Mouse (Mus musculus) embryonic facial prominence, embryonic 14.5 days (tissue): ENCODE measurements around the gene Plcd1. TPM values are rescaled to one million over a fixed set of nuclear protein-coding genes. Genes with fewer than 3 reads are reported as not detected.
A peak's percentile ranks its signal among the peaks of the same experiment; 100 is the strongest.

Source experiments
- ATAC-seq: fragments of 200-750 bp; cut with Nextera tagmentation; 2 replicates; pipeline ENCODE4 v1.8.0; 2017; ENCODE audit warnings: low read depth, moderate number of reproducible peaks, moderate TSS enrichment
- DNase-seq: peaks from one replicate; pipeline ENCODE4 v3.0.0-alpha.2; 2015; ENCODE audit warnings: low spot score
- H3K27ac ChIP-seq: fragments of 300-500 bp; sonication (generic); replicated peaks from 2 replicates; pipeline ENCODE4 v1.5.1; 2014; ENCODE audit warnings: low read depth, mild to moderate bottlenecking, low read length, moderate library complexity
- H3K27me3 ChIP-seq: fragments of 300-500 bp; sonication (generic); replicated peaks from 2 replicates; pipeline ENCODE4 v1.6.1; 2014; ENCODE audit warnings: low read length; ENCODE audit not compliant: control insufficient read depth, insufficient read depth
- H3K36me3 ChIP-seq: fragments of 300-500 bp; sonication (generic); 2 replicates; pipeline ENCODE4 v1.6.1; 2014; ENCODE audit warnings: low read length, mixed read lengths; ENCODE audit not compliant: control insufficient read depth, insufficient read depth
- H3K4me1 ChIP-seq: fragments of 300-500 bp; sonication (generic); 2 replicates; pipeline ENCODE4 v1.6.1; 2014; ENCODE audit warnings: antibody characterized with exemption, low read length; ENCODE audit not compliant: control insufficient read depth, insufficient read depth
- H3K4me2 ChIP-seq: fragments of 300-500 bp; sonication (generic); 2 replicates; pipeline ENCODE4 v1.6.1; 2014; ENCODE audit warnings: low read depth, mild to moderate bottlenecking, low read length, moderate library complexity, mixed read lengths
- H3K4me3 ChIP-seq: fragments of 300-500 bp; sonication (generic); 2 replicates; pipeline ENCODE4 v1.5.1; 2014; ENCODE audit warnings: low read depth, mild to moderate bottlenecking, low read length
- H3K9ac ChIP-seq: fragments of 300-500 bp; sonication (generic); 2 replicates; pipeline ENCODE4 v1.6.1; 2014; ENCODE audit warnings: low read depth, mild to moderate bottlenecking, low read length, moderate library complexity, mixed read lengths
- H3K9me3 ChIP-seq: fragments of 300-500 bp; sonication (generic); 2 replicates; pipeline ENCODE4 v1.6.1; 2016; ENCODE audit warnings: low read length; ENCODE audit not compliant: control insufficient read depth
- WGBS: fragments of 180-500 bp; shearing (Covaris S2); extraction: QIAGEN DNeasy Blood & Tissue Kit; methylation state at CpG from one replicate; pipeline ENCODE4 v1.1.7; 2014; 5-methylcytosine and 5-hydroxymethylcytosine counted together
- polyA plus RNA-seq: library from polyadenylated mRNA; unstranded; fragments of >200 nt; fragmentation: Nextera tagmentation; extraction: Ambion mirVana; gene quantifications from 2 replicates; pipeline ENCODE4 v1.2.1, GENCODE M21; 2014

Plcd1 gene
- polyA plus RNA-seq, 1 experiment from 2014 or later = 45.2 TPM

DNA sequence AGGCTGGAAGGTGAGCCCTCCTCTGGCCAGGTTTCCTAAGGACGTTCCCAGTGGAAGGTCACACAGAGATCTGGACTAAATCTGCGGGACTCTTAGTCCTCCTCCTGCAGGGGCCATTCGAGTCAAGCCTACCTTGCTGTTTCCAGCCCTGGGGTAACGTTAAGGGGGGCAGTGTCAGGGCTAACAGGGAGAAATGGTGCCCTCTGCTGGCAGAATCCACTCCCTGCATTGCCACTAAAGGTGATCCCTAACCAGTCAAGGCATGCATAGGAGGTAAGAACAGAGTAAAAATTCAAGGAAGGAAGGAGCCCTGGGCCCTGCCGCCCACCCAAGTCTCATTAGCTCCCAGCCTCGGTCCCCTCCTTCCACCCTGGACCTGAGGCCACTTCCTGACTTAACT is 25.7 kb downstream of the Plcd1 start:
- 5% methylated on average over 6 of the region's 6 CpGs for WGBS
- H3K27me3 ChIP-seq = no peaks in the 10 kb centered on the region
- ATAC-seq (peak; percentile 58), DNase-seq (peak; percentile 82)
- H3K27ac ChIP-seq = no peak overlapping the region
- no peak overlapping the region for H3K4me3 ChIP-seq
- H3K4me2 ChIP-seq = no peak overlapping the region
- H3K36me3 ChIP-seq = peaks cover 16% of the 10 kb centered on the region
- no peak overlapping the region for H3K9ac ChIP-seq
- no peaks in the 10 kb centered on the region for H3K9me3 ChIP-seq
- no peaks in the 10 kb centered on the region for H3K4me1 ChIP-seq

DNA sequence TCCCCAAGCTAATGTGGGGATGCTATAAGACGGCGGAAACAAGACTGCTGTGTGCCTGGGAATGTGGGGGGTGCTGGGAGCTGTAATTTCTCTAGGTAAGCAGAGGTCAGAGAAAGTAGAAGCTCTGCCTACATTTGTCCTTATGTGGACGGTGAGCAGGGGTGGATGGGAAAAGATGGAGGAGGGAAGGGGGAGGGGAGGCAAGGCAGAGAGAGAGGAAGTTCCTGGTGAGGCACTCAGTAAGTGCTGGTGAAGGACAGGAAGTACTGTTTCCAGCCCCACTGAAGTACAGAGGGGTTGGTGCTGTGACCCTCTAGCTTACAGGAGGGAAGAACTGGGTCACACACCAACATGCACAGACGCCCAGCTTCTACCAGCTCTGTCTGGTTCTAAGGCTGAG is 29.0 kb downstream of the Plcd1 start:
- H3K4me2 ChIP-seq = no peak overlapping the region
- ATAC-seq = no peak
- H3K4me1 ChIP-seq = no peaks in the 10 kb centered on the region
- no peaks in the 10 kb centered on the region for H3K9me3 ChIP-seq
- DNase-seq = no peak
- no peak overlapping the region for H3K27ac ChIP-seq
- H3K27me3 ChIP-seq = no peaks in the 10 kb centered on the region
- no peaks in the 10 kb centered on the region for H3K36me3 ChIP-seq
- no peak overlapping the region for H3K4me3 ChIP-seq
- 66% methylated on average over 4 of the region's 4 CpGs for WGBS
- no peak overlapping the region for H3K9ac ChIP-seq

DNA sequence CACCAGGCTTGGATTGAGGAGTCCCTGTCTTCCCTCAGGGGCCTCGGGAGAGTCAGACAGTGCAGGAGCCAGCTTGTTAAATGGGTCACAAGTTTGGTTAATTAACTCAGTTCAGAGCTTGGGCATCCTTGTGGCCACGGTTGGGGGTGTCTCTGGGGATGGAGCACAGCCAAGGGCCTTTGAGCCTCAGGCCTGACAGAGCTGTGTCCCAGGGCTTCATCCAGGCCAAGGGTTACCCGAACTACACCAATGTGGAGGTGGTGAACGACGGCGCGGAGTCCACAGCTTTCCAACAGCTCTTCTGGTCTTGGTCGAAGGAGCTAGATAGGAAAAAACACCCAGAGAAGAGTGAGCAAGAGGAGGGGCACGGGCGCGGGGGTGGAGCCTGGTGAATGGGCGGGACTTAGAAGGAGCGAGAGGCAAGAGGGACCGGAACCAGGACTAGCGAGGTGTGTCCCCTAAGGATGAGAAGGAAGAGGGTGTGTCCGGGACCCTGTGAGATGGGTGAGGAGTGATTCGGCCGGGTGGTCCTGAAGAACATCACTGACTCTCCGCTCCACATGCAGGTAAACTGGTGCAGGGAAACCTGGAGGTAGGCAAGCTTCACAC is 30.2 kb downstream of the Plcd1 start:
- no peaks in the 10 kb centered on the region for H3K4me1 ChIP-seq
- no peak for DNase-seq
- H3K27ac ChIP-seq = no peak overlapping the region
- no peaks in the 10 kb centered on the region; the same call in 1 of the 2 replicates for H3K36me3 ChIP-seq
- no peaks in the 10 kb centered on the region for H3K9me3 ChIP-seq
- H3K4me3 ChIP-seq = no peak overlapping the region
- WGBS = 35% methylated on average over 19 of the region's 19 CpGs
- H3K27me3 ChIP-seq = no peaks in the 10 kb centered on the region
- no peak overlapping the region for H3K9ac ChIP-seq
- H3K4me2 ChIP-seq = peak overlapping the region; percentile 7; the same call in 1 of the 2 replicates
- no peak for ATAC-seq

DNA sequence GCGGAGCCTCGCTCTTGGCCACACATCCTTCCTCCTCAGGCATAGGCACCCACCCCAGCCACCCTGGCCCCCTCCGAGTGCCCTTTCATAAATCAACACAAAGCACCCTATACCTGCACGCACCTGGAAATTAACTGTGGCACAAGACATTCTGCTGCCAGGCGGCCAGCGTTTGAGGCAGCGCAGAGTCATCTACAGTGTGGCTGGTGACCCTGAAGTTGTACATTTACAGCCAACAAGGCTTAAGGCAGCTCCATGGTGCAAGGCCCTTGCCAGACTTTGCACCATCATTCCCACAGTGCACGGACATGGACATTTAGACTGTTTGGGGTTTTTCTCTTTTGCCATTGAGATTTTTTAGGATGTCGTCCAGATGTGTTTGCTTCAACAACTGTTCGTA is 32.6 kb downstream of the Plcd1 start:
- no peak overlapping the region for H3K4me3 ChIP-seq
- no peak overlapping the region for H3K9ac ChIP-seq
- H3K4me2 ChIP-seq = no peak overlapping the region
- no peak overlapping the region for H3K27ac ChIP-seq
- H3K36me3 ChIP-seq = no peaks in the 10 kb centered on the region; the same call in 1 of the 2 replicates
- ATAC-seq (no peak), DNase-seq (no peak)
- no peaks in the 10 kb centered on the region for H3K9me3 ChIP-seq
- H3K4me1 ChIP-seq = no peaks in the 10 kb centered on the region
- H3K27me3 ChIP-seq = no peaks in the 10 kb centered on the region
- WGBS = 89% methylated on average over 10 of the region's 10 CpGs

DNA sequence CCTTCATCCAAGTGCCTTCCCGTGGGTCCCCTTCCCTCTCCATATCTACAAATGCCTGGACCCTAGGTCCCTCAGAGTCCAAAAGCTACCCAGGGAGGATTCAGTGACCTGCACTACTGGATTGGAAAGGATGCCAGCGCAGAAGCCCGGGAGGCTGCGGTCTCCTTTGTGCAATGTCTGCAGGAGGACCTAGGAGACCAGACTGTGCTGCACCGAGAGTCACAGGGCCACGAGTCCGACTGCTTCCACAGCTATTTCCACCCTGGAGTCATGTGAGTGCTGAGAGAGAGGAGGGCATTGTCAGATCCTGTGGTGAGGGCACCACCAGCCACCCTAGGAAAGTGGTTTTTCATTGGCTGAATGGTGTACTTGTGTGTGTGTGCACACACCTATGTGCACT is 35.1 kb downstream of the Plcd1 start:
- Histone ChIP-seq H3K36me3 (no peaks in the 10 kb centered on the region; the same call in 1 of the 2 replicates), H3K4me3 (no peak overlapping the region), H3K9ac (no peak overlapping the region), H3K4me2 (no peak overlapping the region), H3K27me3 (no peaks in the 10 kb centered on the region), H3K9me3 (no peaks in the 10 kb centered on the region), H3K27ac (no peak overlapping the region), H3K4me1 (0 out of 2 replicates have a peak, but pooled peaks cover under 1% of the 10 kb centered on the region)
- DNase-seq (no peak), ATAC-seq (no peak)
- WGBS = 71% methylated on average over 7 of the region's 7 CpGs

DNA sequence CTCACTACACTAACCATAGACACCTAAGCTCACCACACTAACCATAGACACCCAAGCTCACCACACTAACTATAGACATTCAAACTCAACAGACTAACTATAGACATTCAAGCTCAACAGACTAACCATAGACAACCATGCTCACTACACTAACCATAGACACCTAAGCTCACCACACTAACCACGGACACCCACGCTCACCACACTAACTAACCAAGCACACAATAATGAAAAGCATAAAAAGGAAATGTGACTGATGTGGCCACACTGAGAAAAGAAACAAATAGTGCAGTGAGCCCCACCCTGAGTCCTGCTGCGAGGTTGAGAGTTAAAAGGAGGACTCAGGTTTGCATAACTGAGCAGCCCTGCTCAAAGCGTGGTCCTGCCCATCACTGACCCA is 38.0 kb downstream of the Plcd1 start:
- Histone ChIP-seq H3K4me3 (no peak overlapping the region), H3K4me1 (peaks cover 15% of the 10 kb centered on the region), H3K27me3 (no peaks in the 10 kb centered on the region), H3K9ac (no peak overlapping the region), H3K4me2 (no peak overlapping the region), H3K27ac (no peak overlapping the region), H3K9me3 (no peaks in the 10 kb centered on the region), H3K36me3 (no peaks in the 10 kb centered on the region; the same call in 1 of the 2 replicates)
- 87% methylated on average over 4 of the region's 4 CpGs for WGBS
- DNase-seq (no peak), ATAC-seq (no peak)

DNA sequence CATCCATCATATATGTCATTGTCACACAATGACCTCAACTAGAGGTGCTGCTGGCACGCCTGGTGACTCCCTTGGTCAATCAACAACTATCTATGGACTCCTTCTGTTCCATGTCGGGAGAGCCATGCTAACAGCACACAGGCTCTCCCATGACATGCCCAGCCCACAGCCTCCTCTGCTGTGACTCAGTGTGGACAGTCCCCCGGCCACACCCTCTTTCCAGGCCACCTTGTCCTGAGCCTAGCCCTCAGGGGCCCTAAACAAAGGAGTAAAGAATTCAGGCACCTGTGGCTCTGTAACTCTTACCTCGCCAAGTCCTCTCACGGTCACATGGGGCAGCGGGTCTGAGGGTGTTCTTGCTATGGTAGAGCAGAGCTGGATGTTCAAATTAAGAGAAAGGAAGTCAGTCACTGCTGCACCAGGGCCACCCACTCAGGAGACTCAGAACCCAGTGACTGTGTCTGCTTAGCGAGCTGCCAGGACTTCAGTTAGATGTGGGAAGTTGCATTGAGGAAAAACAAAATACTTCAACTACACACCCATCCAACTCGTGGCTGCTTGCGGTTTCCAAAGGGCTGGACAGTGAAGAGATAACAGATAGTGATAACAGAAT is 39.2 kb downstream of the Plcd1 start:
- H3K9me3 ChIP-seq = no peaks in the 10 kb centered on the region
- DNase-seq (no peak), ATAC-seq (no peak)
- no peaks in the 10 kb centered on the region; the same call in 1 of the 2 replicates for H3K36me3 ChIP-seq
- H3K4me2 ChIP-seq = no peak overlapping the region
- H3K9ac ChIP-seq = no peak overlapping the region
- peaks cover 15% of the 10 kb centered on the region for H3K4me1 ChIP-seq
- H3K4me3 ChIP-seq = no peak overlapping the region
- WGBS = 76% methylated on average over 9 of the region's 9 CpGs
- H3K27me3 ChIP-seq = no peaks in the 10 kb centered on the region
- no peak overlapping the region for H3K27ac ChIP-seq

DNA sequence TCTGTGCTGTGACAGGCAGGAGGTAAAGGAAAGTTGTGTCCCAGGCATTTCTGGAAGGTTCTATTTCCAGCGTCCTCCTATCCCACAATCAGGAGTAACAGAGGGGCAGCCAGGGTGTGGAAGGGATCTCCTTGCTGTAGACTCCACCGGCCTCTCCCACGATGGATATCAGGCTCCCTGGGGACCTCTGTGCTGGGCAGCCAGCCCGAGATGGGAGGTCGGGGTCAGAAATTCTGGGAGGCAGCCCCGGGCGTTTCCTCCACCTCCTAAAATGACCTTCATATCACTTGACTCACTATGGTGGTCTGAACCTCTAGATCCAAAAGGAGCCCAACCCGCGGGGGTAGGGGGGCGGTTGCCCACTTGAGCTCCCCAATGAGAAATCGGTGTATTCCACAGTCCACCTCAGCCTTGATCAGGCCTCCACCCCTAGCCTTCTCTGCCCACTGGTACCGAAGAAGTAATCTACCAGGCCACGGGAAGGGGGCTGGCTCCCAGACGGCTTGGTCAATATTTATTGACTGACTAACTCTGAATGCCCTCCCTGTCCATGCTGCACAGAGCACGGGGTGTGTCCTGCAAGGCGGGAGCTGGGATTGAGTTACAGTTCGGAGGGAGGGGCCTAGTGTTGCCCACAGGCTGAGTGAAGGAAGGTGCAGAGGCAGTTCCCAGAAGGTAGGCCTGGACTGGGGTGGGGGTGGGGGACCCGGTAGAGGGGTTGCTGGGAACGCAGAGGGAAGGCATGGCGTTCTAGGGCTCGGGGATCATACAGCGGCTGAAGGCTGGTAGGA is 41.0 kb downstream of the Plcd1 start, which contains the start of gene Vill:
Gene Vill, plus strand, starts transcription at position 625 of the 791 bp plus-strand sequence.
- no peaks in the 10 kb centered on the region for H3K27me3 ChIP-seq
- 14% methylated on average over 19 of the region's 22 CpGs for WGBS
- ATAC-seq = peak; percentile 94

More for the DNA sequence above, 41.0 kb downstream of the Plcd1 start, which contains the start of gene Vill:
- Histone ChIP-seq H3K36me3 (no peaks in the 10 kb centered on the region), H3K9me3 (no peaks in the 10 kb centered on the region), H3K4me1 (peaks cover 15% of the 10 kb centered on the region), H3K27ac (no peak within 1 kb of the TSS; the same call in 1 of the 2 replicates), H3K9ac (peak within 1 kb of the TSS; percentile 70), H3K4me3 (peak within 1 kb of the TSS; percentile 40), H3K4me2 (peak within 1 kb of the TSS; percentile 81)
- peak; percentile 91 for DNase-seq
